Mouse (Mus musculus): ENCODE results near the gene Fbxo11.
A peak's percentile ranks its signal among the peaks of the same experiment; 100 is the strongest.
"Not testable (repeated sequence)": the region's sequence is repeated elsewhere in the genome, so short reads cannot be mapped to it uniquely, and the experiment has no call there.

Gene Fbxo11

DNA sequence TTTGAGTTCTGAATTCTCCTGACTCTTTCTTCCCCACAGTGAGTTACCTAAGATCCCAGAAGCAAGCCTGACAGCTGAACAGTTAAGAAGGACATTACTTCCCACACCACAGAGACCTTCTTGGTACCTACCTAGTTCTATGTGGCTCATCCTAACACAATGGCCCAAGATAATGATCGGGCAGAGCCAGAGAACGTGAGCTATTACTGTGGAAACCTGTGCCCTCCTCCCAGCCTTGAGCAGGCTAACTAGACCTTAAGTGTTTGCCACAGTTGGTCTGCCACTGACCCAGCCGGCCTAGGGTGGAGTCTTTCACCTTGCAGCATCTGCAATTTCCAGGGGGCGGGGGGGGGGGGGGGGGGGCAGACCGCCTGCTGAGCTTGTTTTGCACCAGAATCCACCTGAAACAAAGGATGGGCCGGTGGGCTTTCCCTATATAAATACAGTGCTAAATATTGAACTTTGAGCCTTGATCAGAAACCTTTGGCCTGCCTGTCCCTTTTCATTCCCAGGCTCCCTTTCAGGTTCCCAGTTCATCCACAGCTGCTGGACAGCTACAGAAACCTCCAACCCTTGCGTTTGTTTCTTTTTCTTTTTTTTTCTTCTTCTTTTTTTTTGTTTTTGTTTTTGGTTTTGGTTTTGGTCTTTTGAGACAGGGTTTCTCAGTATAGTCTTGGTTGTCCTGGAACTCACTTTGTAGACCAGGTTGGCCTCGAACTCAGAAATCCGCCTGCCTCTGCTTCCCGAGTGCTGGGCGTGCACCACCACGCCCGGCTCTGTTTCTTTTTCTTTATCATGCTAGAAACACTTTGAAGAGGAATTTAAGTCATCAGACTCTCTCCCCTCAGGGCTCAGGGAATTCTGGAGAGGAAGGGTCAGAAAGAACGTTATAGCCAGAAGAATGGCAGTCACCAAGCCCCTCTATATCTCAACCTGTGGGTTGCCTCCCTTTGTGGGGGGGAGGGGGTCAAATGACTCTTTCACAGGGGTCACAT is 101.7 kb downstream of the Fbxo11 start:
- DNase-seq (ENCODE audit: low spot score in 2 of 2), result no peak

GRCm38 (mm10) chr17:87959931-87960330 is 105.2 kb downstream of the Fbxo11 start:
- DNase-seq (ENCODE audit: low spot score in 2 of 2), result not testable (repeated sequence)

- not testable (repeated sequence) for DNase-seq (ENCODE audit: low spot score in 2 of 2)
These were observed 105.7 kb downstream of the Fbxo11 start for GRCm38 (mm10) chr17:87959406-87959805.

DNA sequence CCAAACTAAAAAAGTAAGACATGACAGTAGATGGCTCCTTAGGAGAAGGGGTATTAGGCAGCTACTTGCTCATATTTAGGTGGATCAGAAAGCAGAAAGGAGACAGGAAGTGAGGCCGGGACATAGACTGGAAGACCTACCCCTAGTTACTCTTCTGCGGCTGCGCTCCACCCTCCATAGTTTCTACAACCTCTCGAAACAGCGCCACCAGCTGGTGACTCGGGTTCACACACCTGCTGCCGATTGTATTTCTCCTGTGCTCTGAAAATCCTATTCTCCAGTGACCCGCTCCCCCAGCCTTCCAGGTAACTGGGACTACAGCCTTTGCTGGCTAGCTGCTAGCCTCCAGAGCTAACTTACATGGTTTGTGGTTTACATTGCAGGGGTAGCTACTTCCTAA is 106.8 kb downstream of the Fbxo11 start:
- no peak for DNase-seq (ENCODE audit: low spot score in 2 of 2)

GRCm38 (mm10) chr17:87957096-87957840 is 107.8 kb downstream of the Fbxo11 start:
- no peak for DNase-seq (ENCODE audit: low spot score in 2 of 2)

- DNase-seq (ENCODE audit: low spot score in 2 of 2), result not testable (repeated sequence)
These were observed 110.4 kb downstream of the Fbxo11 start for GRCm38 (mm10) chr17:87954618-87955124.

GRCm38 (mm10) chr17:87948965-87949584 is 116.0 kb downstream of the Fbxo11 start:
- DNase-seq (ENCODE audit: low spot score in 2 of 2), result peak; percentile 50 to 67
